ENCODE assay signal across 8 mouse cellular contexts in the genomic region with DNA sequence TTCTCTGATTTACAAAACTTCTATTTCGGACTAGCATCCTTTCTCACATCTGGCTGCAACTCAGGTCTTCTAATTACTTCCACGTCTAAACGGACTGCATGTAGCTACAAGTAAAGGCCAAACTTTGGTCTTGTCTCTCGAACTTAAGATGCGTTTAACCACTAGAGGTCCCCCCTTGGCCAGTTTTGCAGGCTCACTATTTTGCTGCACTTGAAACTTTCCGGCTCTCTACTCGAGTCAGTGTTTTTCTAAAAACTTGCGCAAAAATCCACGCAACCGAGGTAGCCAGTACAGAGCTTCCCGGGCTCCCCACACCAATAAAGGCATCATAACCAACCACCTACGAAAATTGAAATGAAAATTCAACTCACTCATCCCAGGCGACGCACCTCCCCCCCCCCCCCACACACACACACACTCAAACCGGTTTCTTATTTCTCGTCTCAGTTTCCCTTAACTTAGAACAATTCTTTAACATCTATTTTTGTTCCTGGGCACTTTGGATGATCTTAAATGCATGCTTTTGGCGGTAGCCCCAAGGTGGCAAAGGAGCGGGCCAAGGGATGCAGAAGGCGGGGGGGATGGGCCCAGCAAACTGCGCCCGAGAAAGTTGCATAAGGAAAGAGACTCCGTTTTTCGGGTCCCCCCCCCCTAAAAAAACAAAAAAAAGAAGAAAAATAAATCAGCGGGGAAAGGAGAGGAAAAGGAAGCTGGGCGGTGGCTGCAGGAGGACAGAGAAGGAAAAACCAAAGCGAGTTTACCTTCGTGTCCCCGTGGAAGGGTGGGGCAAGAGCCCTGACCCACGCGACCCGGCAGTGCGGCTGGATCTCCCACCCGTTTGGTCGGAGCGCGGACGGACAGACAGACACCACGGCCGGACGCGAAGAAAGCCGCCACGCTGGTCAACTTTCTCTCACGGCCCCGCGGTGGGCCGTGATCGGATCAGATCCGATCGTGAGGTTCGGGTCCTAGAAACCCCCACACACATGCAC. TPM values are rescaled to one million over a fixed set of nuclear protein-coding genes. Genes with fewer than 3 reads are reported as not detected.
DNase-seq lines count a peak whose midpoint lies in the region; ATAC-seq and TF ChIP-seq lines count a peak whose summit lies in the region.

No protein-coding gene starts in this region.

- H3K27ac ChIP-seq in forebrain, embryonic 10.5 days, result peak overlapping the region; percentile 98
- peak overlapping the region; percentile 6 to 89 for H3K27ac ChIP-seq in heart, embryonic 14.5 days (replicated peaks in 1 of 2; ENCODE audit: control insufficient read depth in 1 of 2, insufficient read depth in 1 of 2, low read depth in 2 of 2, low read length in 2 of 2)
- no peak overlapping the region for H3K27ac ChIP-seq in liver, embryonic 11.5 days (ENCODE audit: low read depth, low read length)

- under 1% methylated on average over 51 of the region's 51 CpGs for WGBS in forebrain, embryonic 10.5 days
- WGBS in heart, embryonic 14.5 days, result under 1% methylated on average over 51 of the region's 51 CpGs
- under 1% methylated on average over 51 of the region's 51 CpGs for WGBS in liver, embryonic 11.5 days

- H3K36me3 ChIP-seq in forebrain, embryonic 10.5 days (replicated peaks), result peaks cover 17% of the 10 kb centered on the region
- H3K36me3 ChIP-seq in heart, embryonic 14.5 days (ENCODE audit: control insufficient read depth, insufficient read depth, low read length), result no peaks in the 10 kb centered on the region
- H3K36me3 ChIP-seq in liver, embryonic 11.5 days (ENCODE audit: control insufficient read depth, insufficient read depth, low read length), result no peaks in the 10 kb centered on the region
- H3K36me3 ChIP-seq in myocyte (ENCODE audit: control insufficient read depth, insufficient read depth), result no peaks in the 10 kb centered on the region

- peaks cover 35% of the 10 kb centered on the region for H3K4me1 ChIP-seq in forebrain, embryonic 10.5 days
- peaks cover 0 to 7% of the 10 kb centered on the region in 2 experiments; a peak in 2 of 4 replicates for H3K4me1 ChIP-seq in heart, embryonic 14.5 days (ENCODE audit: control insufficient read depth in 2 of 2, insufficient read depth in 2 of 2, low read length in 2 of 2)
- H3K4me1 ChIP-seq in liver, embryonic 11.5 days (replicated peaks; ENCODE audit: control insufficient read depth, insufficient read depth, low read length), result no peaks in the 10 kb centered on the region

- peak; percentile 89 for DNase-seq in CD4-positive helper T cell, adult 2 months (ENCODE audit: low read depth, low spot score)
- peak; percentile 81 for DNase-seq in brain, embryonic 18.5 days (ENCODE audit: low read depth, low spot score)
- DNase-seq in forebrain, embryonic 10.5 days (ENCODE audit: extremely low spot score, low spot score), result peak; percentile 75
- DNase-seq in kidney, postnatal 10 days, result peak; percentile 89
- DNase-seq in liver, embryonic 11.5 days (ENCODE audit: low spot score), result peak; percentile 75
- DNase-seq in spleen, postnatal 4 days (ENCODE audit: low spot score in 2 of 2), result peak; percentile 77 to 81

- ATAC-seq in heart, embryonic 14.5 days (ENCODE audit: insufficient number of reproducible peaks, insufficient read depth, low FRiP score, low read depth), result no peak
- ATAC-seq in liver, embryonic 11.5 days (replicated peaks; ENCODE audit: low FRiP score), result peak; percentile 46; the same call in 1 of the 2 replicates

- no peaks in the 10 kb centered on the region for H3K27me3 ChIP-seq in forebrain, embryonic 10.5 days (ENCODE audit: poor library complexity, severe bottlenecking)
- no peaks in the 10 kb centered on the region for H3K27me3 ChIP-seq in heart, embryonic 14.5 days (ENCODE audit: control insufficient read depth, insufficient read depth, low read length)
- H3K27me3 ChIP-seq in liver, embryonic 11.5 days (replicated peaks; ENCODE audit: control insufficient read depth, insufficient read depth, low read length), result no peaks in the 10 kb centered on the region
- no peaks in the 10 kb centered on the region for H3K27me3 ChIP-seq in myocyte (ENCODE audit: control insufficient read depth, insufficient read depth, insufficient read length)

- no peak for TF ChIP-seq POLR2A in myocyte (IDR thresholded peaks at IDR 0.05; ENCODE audit: insufficient read length, low read depth)

- H3K9ac ChIP-seq in heart, embryonic 14.5 days (ENCODE audit: low read length), result peak overlapping the region; percentile 90
- H3K9ac ChIP-seq in liver, embryonic 11.5 days (ENCODE audit: low read depth, low read length), result peak overlapping the region; percentile 88

- peak overlapping the region; percentile 90 for H3ac ChIP-seq in myocyte (ENCODE audit: control insufficient read depth, insufficient read length)

- H3K79me2 ChIP-seq in myocyte (ENCODE audit: control insufficient read depth, insufficient read depth), result no peaks in the 10 kb centered on the region

- H3K4me2 ChIP-seq in heart, embryonic 14.5 days (ENCODE audit: low read length), result peak overlapping the region; percentile 83
- peak overlapping the region; percentile 94 for H3K4me2 ChIP-seq in liver, embryonic 11.5 days
- peak overlapping the region; percentile 79 for H3K4me2 ChIP-seq in myocyte (ENCODE audit: low read depth)

- no peaks in the 10 kb centered on the region for H3K9me3 ChIP-seq in forebrain, embryonic 10.5 days
- H3K9me3 ChIP-seq in heart, embryonic 14.5 days (ENCODE audit: control insufficient read depth, low read length), result no peaks in the 10 kb centered on the region
- no peaks in the 10 kb centered on the region for H3K9me3 ChIP-seq in liver, embryonic 11.5 days (ENCODE audit: control insufficient read depth, low read length)

- H3K4me3 ChIP-seq in forebrain, embryonic 10.5 days, result peak overlapping the region; percentile 86
- peak overlapping the region; percentile 59 to 91 for H3K4me3 ChIP-seq in heart, embryonic 14.5 days (ENCODE audit: control insufficient read depth in 1 of 2, insufficient read depth in 1 of 2, low read depth in 1 of 2, low read length in 2 of 2)
- peak overlapping the region; percentile 78 for H3K4me3 ChIP-seq in liver, embryonic 11.5 days (ENCODE audit: low read depth, low read length)
- H3K4me3 ChIP-seq in myocyte, result peak overlapping the region; percentile 84

TF ChIP-seq in myocyte, 11 proteins besides CTCF, POLR2A, EP300 and RAD21:
- TF ChIP-seq MYOD1 (IDR thresholded peaks at IDR 0.05; ENCODE audit: control insufficient read depth in 1 of 3, insufficient read length in 2 of 3, low read depth in 2 of 3), result no peak
TF ChIP-seq in myocyte: peak in this region for 0.

RNA-seq across cellular contexts. Expression of gene L3mbtl3, which starts 2.5 kb away (rescaled TPM):
- 17.6 and 18.5 TPM in 2 replicates for polyA plus RNA-seq in forebrain, embryonic 10.5 days (2016; fragmentation: Nextera tagmentation; extraction: Ambion mirVana)
- polyA plus RNA-seq in heart, embryonic 14.5 days (2014; fragmentation: Nextera tagmentation; extraction: Ambion mirVana), result 9.6 and 11.6 TPM in 2 replicates
- 8.6 and 9.5 TPM in 2 replicates for polyA plus RNA-seq in liver, embryonic 11.5 days (2014; fragmentation: Nextera tagmentation; extraction: Ambion mirVana)
- 4.0 TPM for polyA plus RNA-seq in myocyte (2012; fragmentation: generic; extraction: Trizol)
